Mouse (Mus musculus) leukemia stem cell, adult 10-12 weeks (primary cell): ENCODE results near the gene Cdc20. TPM values are rescaled to one million over a fixed set of nuclear protein-coding genes. Genes with fewer than 3 reads are reported as not detected.

ENCODE experiments used
- polyA plus RNA-seq: library from polyadenylated mRNA; stranded (reverse); fragments of >175 nt; gene quantifications from 2 replicates; pipeline ENCODE4 v1.2.3, GENCODE M21; 2012; ENCODE audit warnings: low replicate concordance

Cdc20 gene
- 174 and 305 TPM in 2 replicates for polyA plus RNA-seq

GRCm38 (mm10) chr4:118436820-118437603 is at the start of gene Cdc20:
Gene Cdc20, minus strand, starts transcription at chr4:118437352.

GRCm38 (mm10) chr4:118457345-118457975 is 20.3 kb upstream of the Cdc20 start, which contains the start of gene Mpl:
Gene Mpl, minus strand, starts transcription at chr4:118457513.

GRCm38 (mm10) chr4:118427768-118428451 is 9.2 kb downstream of the Cdc20 start, which contains the start of gene Elovl1:
Gene Elovl1, plus strand, starts transcription at chr4:118428093.

GRCm38 (mm10) chr4:118409142-118409900 is 27.8 kb downstream of the Cdc20 start, which contains the start of the genes Szt2 and Med8:
Gene Szt2, minus strand, starts transcription at chr4:118409273.
Gene Med8, plus strand, starts transcription at chr4:118409337.

Other genes starting within 250 kb of the Cdc20 start
- gene Ptprf, start 145.9 kb downstream of the Cdc20 start, polyA plus RNA-seq: 0.97 and 1.3 TPM in 2 replicates
- gene Szt2, start 28.1 kb downstream of the Cdc20 start, polyA plus RNA-seq: 75.1 and 207 TPM in 2 replicates
- 4.6 and 21.7 TPM in 2 replicates for gene Med8, start 28.0 kb downstream of the Cdc20 start, polyA plus RNA-seq
- gene Elovl1, start 9.3 kb downstream of the Cdc20 start, polyA plus RNA-seq: 188 and 308 TPM in 2 replicates
- 0.49 and 1.2 TPM in 2 replicates for gene Mpl, start 20.2 kb upstream of the Cdc20 start, polyA plus RNA-seq
- 2.2 and 6.8 TPM in 2 replicates for gene Tie1, start 52.7 kb upstream of the Cdc20 start, polyA plus RNA-seq
- not detected in 2 replicates for gene 2610528J11Rik, start 89.6 kb upstream of the Cdc20 start, polyA plus RNA-seq
- not detected in 2 replicates for gene Tmem125, start 106.7 kb upstream of the Cdc20 start, polyA plus RNA-seq
- gene Cfap57, start 183.4 kb upstream of the Cdc20 start, polyA plus RNA-seq: not detected in 2 replicates
- 4.3 and 10.8 TPM in 2 replicates for gene Ebna1bp2, start 183.4 kb upstream of the Cdc20 start, polyA plus RNA-seq
- gene Olfr62, start 221.6 kb upstream of the Cdc20 start, polyA plus RNA-seq: not detected in 2 replicates